In genomic region chr1:189165141-189165540, GRCm38 (mm10) we compare ENCODE assay signal across 21 mouse cellular contexts.
DNase-seq lines count a peak whose midpoint lies in the region; ATAC-seq and TF ChIP-seq lines count a peak whose summit lies in the region.
"Had no signal": no experiment of that assay in that cellular context is flagged by ENCODE, and none has a peak within 500 bp of the region (broad histone marks: within the 10 kb centered on the region; RNA-seq: fewer than 3 reads in every experiment).

No protein-coding gene starts in this region.

- peak; percentile 41 for ATAC-seq in intestine, embryonic 15.5 days
- no peak for ATAC-seq in intestine, postnatal 0 days
- ATAC-seq: activated CD4-positive, CD25-positive, alpha-beta regulatory T cell, adult 4 months; inflammation-experienced regulatory T-cells, adult 6 months had no signal

- H3K27ac ChIP-seq in intestine, embryonic 15.5 days, result no peak overlapping the region
- no peak overlapping the region for H3K27ac ChIP-seq in intestine, postnatal 0 days (ENCODE audit: low read depth, low read length)
- H3K27ac ChIP-seq: forebrain, embryonic 12.5 days; hindbrain, embryonic 13.5 days; midbrain, embryonic 12.5 days; neural tube, embryonic 12.5 days had no signal

- peak; percentile 9 for DNase-seq in lung, postnatal 10 days
- no peak for DNase-seq in lung, postnatal 25 days (ENCODE audit: low spot score)
- peak; percentile 23 to 59 for DNase-seq in heart, adult 9 months (ENCODE audit: low spot score in 2 of 2)
- peak; percentile 50 for DNase-seq in skeletal muscle tissue, adult 2 months (ENCODE audit: low read depth, low spot score)
- DNase-seq in spleen, postnatal 36 days (ENCODE audit: low spot score in 2 of 2), result no peak
- DNase-seq: adrenal gland, postnatal 25 days; cerebellum, adult 11-12 months; cerebellum, postnatal 25 days; embryo, embryonic 11 days; gastrocnemius, postnatal 14 days; left cerebral cortex, postnatal 4 days; thymus, postnatal 36 days had no signal

- H3K9me3 ChIP-seq in intestine, embryonic 15.5 days, result no peaks in the 10 kb centered on the region
- H3K9me3 ChIP-seq in intestine, postnatal 0 days (ENCODE audit: control insufficient read depth), result no peaks in the 10 kb centered on the region
- H3K9me3 ChIP-seq: forebrain, embryonic 12.5 days; hindbrain, embryonic 13.5 days; midbrain, embryonic 12.5 days; neural tube, embryonic 12.5 days had no signal

- no peaks in the 10 kb centered on the region for H3K27me3 ChIP-seq in intestine, embryonic 15.5 days (replicated peaks)
- H3K27me3 ChIP-seq in intestine, postnatal 0 days (replicated peaks; ENCODE audit: control insufficient read depth, insufficient read depth, low read length), result no peaks in the 10 kb centered on the region
- H3K27me3 ChIP-seq: forebrain, embryonic 12.5 days; hindbrain, embryonic 13.5 days; midbrain, embryonic 12.5 days; neural tube, embryonic 12.5 days had no signal

- H3K4me2 ChIP-seq in intestine, embryonic 15.5 days (replicated peaks), result no peak overlapping the region
- no peak overlapping the region for H3K4me2 ChIP-seq in intestine, postnatal 0 days (replicated peaks; ENCODE audit: low read depth)
- H3K4me2 ChIP-seq: forebrain, embryonic 12.5 days; hindbrain, embryonic 13.5 days; liver, embryonic 11.5 days; midbrain, embryonic 12.5 days; neural tube, embryonic 12.5 days had no signal

- no peaks in the 10 kb centered on the region for H3K36me3 ChIP-seq in intestine, embryonic 15.5 days
- no peaks in the 10 kb centered on the region for H3K36me3 ChIP-seq in intestine, postnatal 0 days (ENCODE audit: control insufficient read depth, insufficient read depth)
- H3K36me3 ChIP-seq: forebrain, embryonic 12.5 days; hindbrain, embryonic 13.5 days; midbrain, embryonic 12.5 days; neural tube, embryonic 12.5 days had no signal

- peaks cover 5% of the 10 kb centered on the region; the same call in 1 of the 2 replicates for H3K4me1 ChIP-seq in intestine, embryonic 15.5 days (replicated peaks)
- no peaks in the 10 kb centered on the region for H3K4me1 ChIP-seq in intestine, postnatal 0 days (replicated peaks; ENCODE audit: control insufficient read depth, insufficient read depth, low read length)
- H3K4me1 ChIP-seq: forebrain, embryonic 12.5 days; hindbrain, embryonic 13.5 days; midbrain, embryonic 12.5 days; neural tube, embryonic 12.5 days had no signal

- TF ChIP-seq CTCF in intestine, postnatal 0 days (IDR thresholded peaks at IDR 0.05; ENCODE audit: low read depth), result no peak

- no peak overlapping the region for H3K4me3 ChIP-seq in intestine, embryonic 15.5 days (replicated peaks)
- H3K4me3 ChIP-seq in intestine, postnatal 0 days (ENCODE audit: low read depth, low read length), result no peak overlapping the region
- H3K4me3 ChIP-seq: forebrain, embryonic 12.5 days; hindbrain, embryonic 13.5 days; midbrain, embryonic 12.5 days; neural tube, embryonic 12.5 days had no signal

- H3K9ac ChIP-seq in intestine, embryonic 15.5 days, result no peak overlapping the region
- H3K9ac ChIP-seq in intestine, postnatal 0 days (ENCODE audit: low read depth, low read length), result no peak overlapping the region
- H3K9ac ChIP-seq: forebrain, embryonic 12.5 days; hindbrain, embryonic 13.5 days; midbrain, embryonic 12.5 days; neural tube, embryonic 12.5 days had no signal

- 41% methylated on average over 6 of the region's 6 CpGs for WGBS in intestine, embryonic 15.5 days
- 29% methylated on average over 6 of the region's 6 CpGs for WGBS in intestine, postnatal 0 days

Comparison
In these comparisons a context has a peak if more than half of its experiments do, and no peak if none do; other contexts are left out.
1. DNase-seq: peak in lung, postnatal 10 days (single experiment), heart, adult 9 months (2 of 2) and skeletal muscle tissue, adult 2 months (single experiment); none in lung, postnatal 25 days (single experiment) and spleen, postnatal 36 days (0 of 2).